15 mouse cellular contexts compared by ENCODE assay signal in the genomic region with DNA sequence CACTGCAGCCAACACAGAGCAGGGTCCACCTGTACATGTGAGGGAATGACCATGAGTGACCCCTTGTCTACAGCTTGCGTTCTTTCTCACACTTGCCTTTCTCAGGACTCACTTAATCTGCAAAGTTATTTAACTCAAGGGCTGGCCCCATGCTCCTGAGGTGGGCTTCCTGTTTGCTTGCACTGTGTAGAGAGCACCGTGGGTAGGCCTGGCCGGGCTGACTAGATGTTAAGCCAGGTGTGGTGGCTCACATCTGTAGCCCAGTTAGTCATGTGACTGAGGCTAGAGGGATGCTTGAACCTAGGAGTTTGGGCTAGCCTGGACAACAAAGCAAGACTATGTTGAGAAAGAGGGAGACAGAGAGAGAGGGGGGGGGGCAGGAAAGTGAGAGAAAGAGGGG.
DNase-seq lines count a peak whose midpoint lies in the region; ATAC-seq and TF ChIP-seq lines count a peak whose summit lies in the region.
"Had no signal": no experiment of that assay in that cellular context is flagged by ENCODE, and none has a peak within 500 bp of the region (broad histone marks: within the 10 kb centered on the region; RNA-seq: fewer than 3 reads in every experiment).

No protein-coding gene starts in this region.

- H3K4me1 ChIP-seq in intestine, embryonic 14.5 days (replicated peaks; ENCODE audit: control insufficient read depth, insufficient read depth, low read length) = peaks cover 49% of the 10 kb centered on the region
- no peaks in the 10 kb centered on the region for H3K4me1 ChIP-seq in intestine, postnatal 0 days (replicated peaks; ENCODE audit: control insufficient read depth, insufficient read depth, low read length)
- peaks cover 67% of the 10 kb centered on the region for H3K4me1 ChIP-seq in lung, embryonic 15.5 days
- peaks cover 60% of the 10 kb centered on the region for H3K4me1 ChIP-seq in brown adipose tissue, adult 24 weeks (ENCODE audit: control insufficient read depth, insufficient read depth, insufficient read length, low read length)
- H3K4me1 ChIP-seq in embryonic fibroblast, embryonic 13.5 days (ENCODE audit: control insufficient read depth, insufficient read depth, low read length) = peaks cover 8% of the 10 kb centered on the region; the same call in 1 of the 2 replicates

- H3K4me2 ChIP-seq in intestine, embryonic 14.5 days (ENCODE audit: low read length) = no peak overlapping the region
- H3K4me2 ChIP-seq in intestine, postnatal 0 days (replicated peaks; ENCODE audit: low read depth) = no peak overlapping the region
- H3K4me2 ChIP-seq in lung, embryonic 15.5 days = no peak overlapping the region
- H3K4me2 ChIP-seq: embryonic facial prominence, embryonic 12.5 days; neural tube, embryonic 12.5 days had no signal

- WGBS in intestine, embryonic 14.5 days = 75% methylated on average over 3 of the region's 3 CpGs
- 81% methylated on average over 3 of the region's 3 CpGs for WGBS in intestine, postnatal 0 days
- WGBS in lung, embryonic 15.5 days = 52% methylated on average over 3 of the region's 3 CpGs

- ATAC-seq in intestine, embryonic 14.5 days (replicated peaks; ENCODE audit: low FRiP score, low TSS enrichment, low read depth) = no peak
- ATAC-seq in intestine, postnatal 0 days = no peak
- no peak for ATAC-seq in lung, embryonic 15.5 days (ENCODE audit: borderline replicate concordance, extremely low read depth, low FRiP score, low TSS enrichment)
- ATAC-seq: inflammation-experienced regulatory T-cells, adult 6 months had no signal

- no peak for DNase-seq in intestine, embryonic 14.5 days (ENCODE audit: low spot score)
- DNase-seq in lung, postnatal 10 days = no peak
- no peak for DNase-seq in c-Kit-positive CD71-positive TER-119-positive erythroid progenitor cells, embryonic 14.5 days (ENCODE audit: low spot score)
- no peak for DNase-seq in urinary bladder, postnatal 10 days (ENCODE audit: low spot score)
- DNase-seq: cerebellum, adult 2 months; layer of hippocampus, postnatal 36 days had no signal

- no peak overlapping the region for H3K4me3 ChIP-seq in intestine, embryonic 14.5 days (ENCODE audit: low read depth, low read length)
- no peak overlapping the region for H3K4me3 ChIP-seq in intestine, postnatal 0 days (ENCODE audit: low read depth, low read length)
- H3K4me3 ChIP-seq in lung, embryonic 15.5 days = no peak overlapping the region
- no peak overlapping the region for H3K4me3 ChIP-seq in brown adipose tissue, adult 24 weeks (ENCODE audit: insufficient read depth, low read depth, low read length)
- H3K4me3 ChIP-seq in embryonic fibroblast, embryonic 13.5 days (ENCODE audit: insufficient read depth, low read length) = no peak overlapping the region
- H3K4me3 ChIP-seq: embryonic facial prominence, embryonic 12.5 days; gastrocnemius, adult 2 months; neural tube, embryonic 12.5 days had no signal

- H3K27ac ChIP-seq in intestine, embryonic 14.5 days (ENCODE audit: low read depth) = peak overlapping the region; percentile 76
- no peak overlapping the region for H3K27ac ChIP-seq in intestine, postnatal 0 days (ENCODE audit: low read depth, low read length)
- H3K27ac ChIP-seq in lung, embryonic 15.5 days = peak overlapping the region; percentile 86
- 0 out of 2 replicates have a peak overlapping the region, but pooled peaks have one; percentile 16 for H3K27ac ChIP-seq in brown adipose tissue, adult 24 weeks (replicated peaks; ENCODE audit: low read depth, low read length)
- H3K27ac ChIP-seq in embryonic fibroblast, embryonic 13.5 days (ENCODE audit: insufficient read depth, low read length) = peak overlapping the region; percentile 26; the same call in 1 of the 2 replicates
- H3K27ac ChIP-seq: neural tube, embryonic 12.5 days had no signal

- H3K27me3 ChIP-seq in intestine, embryonic 14.5 days (replicated peaks; ENCODE audit: control insufficient read depth, insufficient read depth, low read length) = no peaks in the 10 kb centered on the region
- no peaks in the 10 kb centered on the region for H3K27me3 ChIP-seq in intestine, postnatal 0 days (replicated peaks; ENCODE audit: control insufficient read depth, insufficient read depth, low read length)
- H3K27me3 ChIP-seq in lung, embryonic 15.5 days = no peaks in the 10 kb centered on the region
- H3K27me3 ChIP-seq: CH12.LX; embryonic facial prominence, embryonic 12.5 days; neural tube, embryonic 12.5 days had no signal

- TF ChIP-seq POLR2A in embryonic fibroblast, embryonic 13.5 days (IDR thresholded peaks at IDR 0.05; ENCODE audit: low read depth, low read length) = no peak

- no peak for TF ChIP-seq CTCF in intestine, postnatal 0 days (IDR thresholded peaks at IDR 0.05; ENCODE audit: low read depth)
- TF ChIP-seq CTCF in embryonic fibroblast, embryonic 13.5 days (IDR thresholded peaks at IDR 0.05; ENCODE audit: borderline replicate concordance, insufficient read depth, low read length) = no peak

- no peaks in the 10 kb centered on the region for H3K36me3 ChIP-seq in intestine, embryonic 14.5 days (ENCODE audit: control insufficient read depth, insufficient read depth, low read length)
- no peaks in the 10 kb centered on the region for H3K36me3 ChIP-seq in intestine, postnatal 0 days (ENCODE audit: control insufficient read depth, insufficient read depth)
- no peaks in the 10 kb centered on the region for H3K36me3 ChIP-seq in lung, embryonic 15.5 days
- H3K36me3 ChIP-seq: embryonic facial prominence, embryonic 12.5 days; neural tube, embryonic 12.5 days had no signal

- no peaks in the 10 kb centered on the region for H3K9me3 ChIP-seq in intestine, embryonic 14.5 days (ENCODE audit: control insufficient read depth, low read length)
- no peaks in the 10 kb centered on the region for H3K9me3 ChIP-seq in intestine, postnatal 0 days (ENCODE audit: control insufficient read depth)
- no peaks in the 10 kb centered on the region for H3K9me3 ChIP-seq in lung, embryonic 15.5 days
- H3K9me3 ChIP-seq: embryonic facial prominence, embryonic 12.5 days; neural tube, embryonic 12.5 days had no signal

- H3K9ac ChIP-seq in intestine, embryonic 14.5 days (ENCODE audit: low read length) = no peak overlapping the region
- no peak overlapping the region for H3K9ac ChIP-seq in intestine, postnatal 0 days (ENCODE audit: low read depth, low read length)
- no peak overlapping the region for H3K9ac ChIP-seq in lung, embryonic 15.5 days
- H3K9ac ChIP-seq: embryonic facial prominence, embryonic 12.5 days; neural tube, embryonic 12.5 days had no signal
